Mouse (Mus musculus) liver, postnatal 0 days (tissue): Measurements from ENCODE around the gene Bend4. TPM values are rescaled to one million over a fixed set of nuclear protein-coding genes. Genes with fewer than 3 reads are reported as not detected.

Experiments
- ATAC-seq: fragments of 200-750 bp; cut with Nextera tagmentation; 2 replicates; pipeline ENCODE4 v1.8.0; 2017; ENCODE audit warnings: mild to moderate bottlenecking, moderate library complexity
- DNase-seq: peaks from one replicate; pipeline ENCODE4 v3.0.0-alpha.2; 2016
- H3K27ac ChIP-seq: fragments of 300-500 bp; sonication (generic); 2 replicates; pipeline ENCODE4 v1.5.1; 2014; ENCODE audit warnings: antibody characterized with exemption, moderate library complexity, mild to moderate bottlenecking, low read depth
- H3K27me3 ChIP-seq: fragments of 300-500 bp; sonication (generic); 2 replicates; pipeline ENCODE4 v1.6.1; 2014; ENCODE audit warnings: low read length, control low read depth, mixed read lengths; ENCODE audit not compliant: insufficient read depth
- H3K36me3 ChIP-seq: fragments of 300-500 bp; sonication (generic); replicated peaks from 2 replicates; pipeline ENCODE4 v1.6.1; 2014; ENCODE audit warnings: mild to moderate bottlenecking, control low read depth, low read length, moderate library complexity, mixed read lengths; ENCODE audit not compliant: insufficient read depth
- H3K4me1 ChIP-seq: fragments of 300-500 bp; sonication (generic); 2 replicates; pipeline ENCODE4 v1.6.1; 2014; ENCODE audit warnings: antibody characterized with exemption, mild to moderate bottlenecking, control low read depth; ENCODE audit not compliant: insufficient read depth
- H3K4me2 ChIP-seq: fragments of 300-500 bp; sonication (generic); 2 replicates; pipeline ENCODE4 v1.6.1; 2014; ENCODE audit warnings: low read depth, mild to moderate bottlenecking, low read length, moderate library complexity, mixed read lengths
- H3K4me3 ChIP-seq: fragments of 300-500 bp; sonication (generic); 2 replicates; pipeline ENCODE4 v1.5.1; 2014; ENCODE audit warnings: low read depth, low read length
- H3K9ac ChIP-seq: fragments of 300-500 bp; sonication (generic); replicated peaks from 2 replicates; pipeline ENCODE4 v1.6.1; 2014; ENCODE audit warnings: mild to moderate bottlenecking, moderate library complexity
- H3K9me3 ChIP-seq: fragments of 300-500 bp; sonication (generic); 2 replicates; pipeline ENCODE4 v1.6.1; 2016; ENCODE audit warnings: mild to moderate bottlenecking, control low read depth, low read length, mixed read lengths
- CTCF ChIP-seq: sonication (generic); IDR thresholded peaks from 2 replicates; pipeline ENCODE4 v1.5.1; 2016; ENCODE audit warnings: antibody characterized with exemption, low read depth
- EP300 ChIP-seq: IDR thresholded peaks from 2 replicates; pipeline ENCODE4 v1.6.1; 2016; ENCODE audit warnings: antibody characterized with exemption, low read depth, mild to moderate bottlenecking
- WGBS: fragments of 180-500 bp; shearing (Covaris S2); extraction: QIAGEN DNeasy Blood & Tissue Kit; methylation state at CpG from one replicate; pipeline ENCODE4 v1.1.7; 2014; ENCODE audit not compliant: insufficient replicate concordance; 5-methylcytosine and 5-hydroxymethylcytosine counted together
- polyA plus RNA-seq: library from polyadenylated mRNA; unstranded; fragments of >200 nt; fragmentation: Nextera tagmentation; extraction: Ambion mirVana; gene quantifications from 2 replicates; pipeline ENCODE4 v1.2.1, GENCODE M21; 2015

The Bend4 gene
- polyA plus RNA-seq, 1 experiment from 2014 or later, result 0.25 TPM

DNA sequence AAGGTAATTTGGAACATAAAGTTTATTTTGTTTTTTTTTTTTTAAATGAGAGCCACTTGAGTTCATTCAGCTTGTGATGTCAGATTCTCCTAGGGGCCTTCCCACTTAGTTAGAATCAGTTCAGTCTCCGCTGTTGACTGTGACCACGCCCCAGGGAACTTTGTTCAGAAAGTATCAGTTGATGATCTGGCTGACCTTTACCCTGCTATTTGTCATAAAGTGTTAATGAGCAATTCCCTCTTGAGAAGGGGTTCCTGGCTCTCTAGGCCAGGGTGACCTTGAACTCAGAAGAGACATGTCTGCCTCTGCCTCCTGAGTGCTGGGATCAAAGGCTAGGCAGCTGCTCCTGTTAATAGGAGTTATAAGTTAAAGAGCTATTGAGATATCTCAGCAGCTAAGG lies 81.0 kb downstream of the Bend4 start:
- Histone ChIP-seq H3K27ac (no peak overlapping the region), H3K36me3 (peaks cover 89% of the 10 kb centered on the region), H3K9ac (no peak overlapping the region), H3K4me2 (no peak overlapping the region), H3K4me1 (no peaks in the 10 kb centered on the region), H3K27me3 (no peaks in the 10 kb centered on the region), H3K9me3 (no peaks in the 10 kb centered on the region), H3K4me3 (no peak overlapping the region)
- ATAC-seq (no peak), DNase-seq (no peak)
- no peak for TF ChIP-seq EP300
- no peak for TF ChIP-seq CTCF
- 88% methylated on average over 2 of the region's 2 CpGs for WGBS

Other genes with a start within 250 kb of the Bend4 start
- gene Tmem33, start 167.7 kb downstream of the Bend4 start, polyA plus RNA-seq, result 86.4 and 90.0 TPM in 2 replicates
- gene Slc30a9, start 121.4 kb downstream of the Bend4 start, polyA plus RNA-seq, result 55.4 and 65.0 TPM in 2 replicates
- 0.31 and 0.32 TPM in 2 replicates for gene Shisa3, start 179.6 kb upstream of the Bend4 start, polyA plus RNA-seq